Mouse (Mus musculus): ENCODE measurements at regions not wholly inside any gene's neighbourhood (a gene's known extent, or its start where the extent isn't known, plus 50 kb on each side); places are given as distances from the start of the nearest gene placed in this dataset.

DNA sequence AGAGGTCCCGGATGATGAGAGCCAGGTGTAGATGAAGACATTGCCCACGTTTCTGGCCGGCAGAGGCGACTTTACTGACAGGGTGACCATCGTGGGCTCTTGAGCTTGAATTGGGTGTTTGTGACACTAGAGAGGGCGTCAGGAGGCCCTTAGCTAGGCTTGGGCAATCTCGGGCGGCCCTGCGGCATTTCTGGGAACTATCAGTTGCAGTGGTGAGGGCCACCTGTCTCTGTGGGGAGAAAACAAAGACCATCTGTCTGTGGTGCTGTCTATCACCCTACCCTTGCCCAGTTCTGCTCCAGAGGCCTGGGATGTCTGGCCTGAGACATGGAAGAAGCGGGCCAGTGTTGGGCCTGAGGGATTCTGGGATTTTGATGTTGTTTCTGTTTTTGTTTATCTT is 66.2 kb upstream of the Slc6a6 start:
- ATAC-seq (ENCODE audit: poor library complexity, severe bottlenecking), result peak; percentile 37

DNA sequence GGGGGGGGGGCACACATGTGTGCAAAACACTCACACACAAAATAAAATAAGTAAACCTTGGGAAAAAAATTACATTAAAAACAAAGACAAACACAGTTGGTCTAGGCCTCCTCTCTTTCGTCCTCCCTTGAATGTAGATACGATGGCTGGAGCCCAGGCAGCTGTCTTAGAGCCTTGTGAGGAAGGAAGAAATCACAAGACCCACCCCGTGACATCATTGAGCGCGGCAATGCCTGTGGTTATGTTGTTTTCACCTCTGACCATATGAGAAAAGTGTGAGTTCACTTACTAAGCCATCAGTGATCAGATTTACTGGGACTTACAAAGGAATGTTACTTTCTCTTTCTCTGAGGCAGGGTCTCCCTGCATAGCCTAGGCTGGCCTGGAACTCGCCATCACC is 64.8 kb upstream of the Slc6a6 start:
- no peak for ATAC-seq (ENCODE audit: poor library complexity, severe bottlenecking)

DNA sequence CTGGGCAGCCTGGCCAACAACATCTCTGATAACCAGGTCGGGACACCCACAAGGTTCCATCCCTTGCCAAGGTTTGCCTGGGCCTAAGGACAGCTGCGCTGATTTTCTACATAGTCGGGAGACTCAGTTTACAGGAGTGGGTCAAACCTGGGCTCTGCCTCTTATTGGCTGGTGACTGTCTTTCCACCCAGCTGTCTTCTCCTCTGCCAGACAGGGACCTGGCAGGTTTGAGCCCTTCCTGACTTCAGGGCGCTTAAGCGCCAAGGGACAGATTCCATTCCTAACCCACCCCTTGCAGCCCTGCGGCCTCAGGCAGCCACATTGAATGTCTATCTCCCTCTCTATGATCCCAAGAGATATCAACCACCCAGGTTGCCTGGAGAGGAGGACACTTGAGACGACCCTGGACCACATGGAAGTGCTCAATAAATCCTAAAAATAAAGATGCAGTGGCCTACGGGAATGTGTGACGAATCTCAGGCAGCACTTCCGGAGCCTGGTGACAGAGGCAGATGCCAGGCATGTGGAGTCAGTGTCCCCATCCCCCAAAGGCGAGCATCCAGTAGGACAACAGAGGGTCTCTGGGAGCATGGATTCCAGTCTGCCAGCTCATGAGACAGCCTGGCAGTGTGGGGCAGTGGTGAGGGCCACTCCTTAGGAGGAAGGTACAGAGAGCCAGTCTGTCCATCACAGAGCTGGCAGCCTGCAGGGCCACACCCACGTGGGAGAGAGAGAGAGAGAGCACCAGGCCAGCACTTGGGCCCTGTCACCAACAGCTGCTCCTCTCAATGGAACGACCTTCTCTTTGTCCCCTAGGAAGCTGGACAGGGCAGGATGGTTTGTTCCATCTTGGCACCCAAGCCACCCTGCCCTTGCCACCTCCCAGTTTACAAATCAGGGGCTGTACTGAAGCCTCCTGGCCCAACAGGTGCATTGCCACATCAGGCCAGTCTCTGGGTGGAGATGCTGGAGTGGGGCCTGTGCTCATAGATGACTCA is 63.8 kb upstream of the Slc6a6 start:
- ATAC-seq (ENCODE audit: poor library complexity, severe bottlenecking), result no peak

DNA sequence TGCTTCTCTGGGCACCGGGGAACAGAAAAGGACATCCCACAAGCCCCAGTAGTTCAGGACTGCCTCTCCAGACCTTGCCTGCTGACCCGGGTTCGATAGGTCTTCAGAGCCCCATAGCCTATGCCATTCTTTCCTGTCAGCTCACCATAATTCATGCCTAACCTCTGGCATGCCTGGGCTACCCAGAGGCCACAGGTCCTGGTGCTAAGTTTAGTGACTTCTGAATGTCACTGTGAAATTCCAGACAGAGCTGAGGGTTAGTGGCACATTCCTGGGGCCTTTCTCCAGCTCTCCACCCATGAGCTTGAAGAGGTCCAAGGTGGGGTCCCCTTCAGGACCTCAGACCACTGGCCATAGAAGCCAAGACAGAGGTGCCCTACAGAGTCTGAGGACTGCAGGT is 62.4 kb upstream of the Slc6a6 start:
- no peak for ATAC-seq (ENCODE audit: poor library complexity, severe bottlenecking)

DNA sequence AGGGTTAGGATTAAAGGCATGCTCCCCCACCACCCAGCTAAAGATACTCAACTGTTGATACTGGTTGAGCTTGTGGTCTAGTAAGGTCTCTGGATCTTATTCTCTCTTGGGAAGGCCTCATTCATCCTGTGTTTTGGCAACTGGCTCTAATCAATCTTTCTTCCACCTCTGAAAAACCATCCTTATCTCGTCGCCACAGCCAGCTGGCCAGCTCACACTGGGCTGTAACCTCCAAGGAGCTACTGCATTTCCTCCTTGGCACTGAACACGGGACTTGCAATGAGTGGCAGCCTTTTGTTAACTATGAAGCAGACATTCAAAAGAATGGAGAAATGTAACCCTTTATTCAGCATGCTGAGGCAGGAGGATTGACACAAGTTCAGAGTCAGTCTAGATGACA is 61.4 kb upstream of the Slc6a6 start:
- ATAC-seq (ENCODE audit: poor library complexity, severe bottlenecking), result no peak

DNA sequence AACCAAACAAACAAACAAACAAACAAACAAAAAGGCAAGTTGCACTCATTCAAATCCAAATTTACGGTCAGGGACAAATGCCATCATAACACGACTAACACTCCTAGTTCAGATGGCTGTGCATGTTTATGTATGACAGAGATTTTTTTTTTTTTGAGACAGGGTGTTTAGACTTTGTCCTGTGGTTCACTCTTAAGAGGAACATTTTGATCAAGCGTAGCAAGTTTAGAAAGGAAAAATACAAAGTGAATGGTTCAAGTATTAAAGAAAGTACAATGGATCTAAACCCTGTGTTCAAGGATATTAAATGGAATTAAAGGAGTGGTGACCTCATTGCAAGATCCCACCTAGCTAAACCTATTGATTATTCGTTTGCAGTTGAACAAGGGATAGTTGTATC is 60.2 kb upstream of the Slc6a6 start:
- ATAC-seq (ENCODE audit: poor library complexity, severe bottlenecking), result no peak

DNA sequence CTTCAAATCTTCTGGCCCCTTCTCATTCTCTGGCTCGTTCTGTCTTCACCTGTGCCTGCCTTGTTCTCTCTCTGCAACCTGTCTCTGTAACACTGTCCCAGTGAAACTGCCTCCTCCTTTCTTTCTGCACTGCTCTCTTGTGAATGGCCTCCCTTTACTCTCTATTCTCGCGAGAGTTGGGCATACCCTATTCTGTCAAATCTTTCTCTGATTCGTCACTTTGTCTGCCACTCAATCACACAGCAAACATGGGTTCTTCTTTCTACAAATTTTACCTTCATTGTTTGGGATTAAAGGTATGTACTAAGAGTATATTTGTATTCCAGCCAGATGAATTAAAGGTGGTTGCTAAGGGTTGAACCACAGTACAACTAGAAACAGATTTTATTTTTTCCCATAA is 54.6 kb upstream of the Slc6a6 start:
- ATAC-seq (ENCODE audit: poor library complexity, severe bottlenecking), result no peak

DNA sequence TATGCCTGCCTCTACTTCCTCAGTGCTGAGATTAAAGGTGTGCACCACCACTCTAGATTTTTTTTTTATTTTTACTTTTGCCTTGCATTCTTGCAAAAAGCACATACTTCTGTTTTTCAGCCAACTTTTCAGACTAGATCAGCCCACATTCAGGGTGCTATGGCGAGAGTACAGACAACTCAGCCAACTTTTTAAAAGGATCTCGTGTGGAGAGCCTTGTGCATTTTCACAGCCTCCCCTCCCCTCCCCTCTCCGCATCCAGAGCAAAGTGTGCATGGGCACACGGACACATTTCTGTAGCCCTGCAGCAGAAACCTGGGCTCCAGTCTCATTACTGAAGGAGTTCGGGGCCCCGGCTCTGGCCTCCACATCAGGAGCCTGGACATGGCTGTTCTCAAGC is 52.6 kb upstream of the Slc6a6 start:
- ATAC-seq (ENCODE audit: poor library complexity, severe bottlenecking), result no peak

Measured in megakaryocyte, adult 5-6 weeks (primary cell).